Mouse (Mus musculus) CH12.LX (cell line): ENCODE results near the gene Olfml3. TPM values are rescaled to one million over a fixed set of nuclear protein-coding genes. Genes with fewer than 3 reads are reported as not detected.

Source experiments
- DNase-seq: peaks from one replicate; pipeline ENCODE4 v3.0.0-alpha.2; 2013; ENCODE audit errors: extremely low read depth
- H3K27ac ChIP-seq: 2 replicates; pipeline ENCODE4 v1.5.1; 2012; ENCODE audit warnings: low read depth, mild to moderate bottlenecking, control low read depth, moderate library complexity; ENCODE audit not compliant: insufficient read depth
- H3K27me3 ChIP-seq: replicated peaks from 2 replicates; pipeline ENCODE3; 2012; ENCODE audit warnings: inconsistent platforms
- H3K36me3 ChIP-seq, 2 experiments: replicated peaks in 1 of 2; 2 replicates each; pipeline versions ENCODE3 to v1.6.1; 2012; ENCODE audit warnings: inconsistent platforms in 1 of 2, low read length in 1 of 2, mild to moderate bottlenecking in 1 of 2, mixed read lengths in 1 of 2, moderate library complexity in 1 of 2; ENCODE audit not compliant: control insufficient read depth in 1 of 2, insufficient read depth in 1 of 2
- H3K4me1 ChIP-seq, 2 experiments: 2 replicates each; pipeline ENCODE4 v1.6.1; 2012; ENCODE audit warnings: inconsistent platforms in 1 of 2, moderate library complexity in 1 of 2; ENCODE audit not compliant: insufficient read depth in 2 of 2, control insufficient read depth in 1 of 2
- H3K4me2 ChIP-seq: 2 replicates; pipeline ENCODE4 v1.6.1; 2012; ENCODE audit warnings: low read depth, mild to moderate bottlenecking, control low read depth; ENCODE audit not compliant: poor library complexity, insufficient read depth, severe bottlenecking
- H3K4me3 ChIP-seq, 3 experiments: fragments of 150-350 bp in 1 of 3; sonication (generic) in 1 of 3; replicated peaks in 1 of 3; 2 replicates each; pipeline versions ENCODE3 to v1.5.1; 2011 to 2012; ENCODE audit warnings: low read depth in 2 of 3, low read length in 2 of 3, mild to moderate bottlenecking in 2 of 3, moderate library complexity in 2 of 3, control low read depth in 1 of 3, improper control_type of control experiment in 1 of 3, inconsistent platforms in 1 of 3, mixed read lengths in 1 of 3; ENCODE audit not compliant: poor library complexity in 1 of 3
- H3K79me2 ChIP-seq: replicated peaks from 2 replicates; pipeline ENCODE4 v1.6.1; 2012; ENCODE audit warnings: mild to moderate bottlenecking, moderate library complexity; ENCODE audit not compliant: control insufficient read depth, poor library complexity, insufficient read depth, severe bottlenecking; ENCODE audit errors: extremely low read depth
- H3K9ac ChIP-seq: 2 replicates; pipeline ENCODE4 v1.6.1; 2012; ENCODE audit warnings: low read depth, mild to moderate bottlenecking, control low read depth, moderate library complexity; ENCODE audit not compliant: insufficient read depth
- H3K9me3 ChIP-seq: replicated peaks from 2 replicates; pipeline ENCODE3; 2012; ENCODE audit warnings: low read length, inconsistent platforms, mixed read lengths
- BHLHE40 ChIP-seq: IDR thresholded peaks from 2 replicates; pipeline ENCODE4 v1.6.1; 2011; ENCODE audit warnings: mild to moderate bottlenecking, low read depth, low read length, improper control_type of control experiment
- CHD2 ChIP-seq: IDR thresholded peaks from 2 replicates; pipeline ENCODE4 v1.6.1; 2011; ENCODE audit warnings: low read length, improper control_type of control experiment
- MAZ ChIP-seq: IDR thresholded peaks from 2 replicates; pipeline ENCODE4 v1.6.1; 2012; ENCODE audit warnings: low read depth, mild to moderate bottlenecking, inconsistent platforms, low read length, improper control_type of control experiment, moderate library complexity
- MEF2A ChIP-seq: IDR thresholded peaks from 2 replicates; pipeline ENCODE4 v1.6.1; 2014; ENCODE audit warnings: low read depth, mild to moderate bottlenecking, inconsistent platforms, low read length, improper control_type of control experiment, borderline replicate concordance
- MXI1 ChIP-seq: IDR thresholded peaks from 2 replicates; pipeline ENCODE4 v1.6.1; 2011; ENCODE audit warnings: mild to moderate bottlenecking, low read depth, low read length, improper control_type of control experiment
- MYC ChIP-seq: IDR thresholded peaks from 2 replicates; pipeline ENCODE4 v1.6.1; 2011; ENCODE audit warnings: low read depth, mild to moderate bottlenecking, improper control_type of control experiment, low read length
- SIN3A ChIP-seq: IDR thresholded peaks from 2 replicates; pipeline ENCODE4 v1.6.1; 2012; ENCODE audit warnings: low read length, improper control_type of control experiment, inconsistent platforms
- TBP ChIP-seq: conservative IDR thresholded peaks from 2 replicates; pipeline ENCODE4 v1.6.1; 2011; ENCODE audit warnings: low read depth, low read length, improper control_type of control experiment
- ZC3H11A ChIP-seq: IDR thresholded peaks from 2 replicates; pipeline ENCODE4 v1.6.1; 2012; ENCODE audit warnings: low read depth, mild to moderate bottlenecking, inconsistent platforms, low read length, improper control_type of control experiment
- ZNF384 ChIP-seq: IDR thresholded peaks from 2 replicates; pipeline ENCODE4 v1.6.1; 2012; ENCODE audit warnings: low read depth, low read length, improper control_type of control experiment, inconsistent platforms
- dilution Hi-C: fragments of 300-500 bp; cut with MboI; formaldehyde crosslinking; loops from 2 replicates; pipeline ENCODE4 v1.14.3; 2020; ENCODE audit warnings: low sequenced_read_pairs; ENCODE audit not compliant: extremely low pct_unique_long_range_greater_than_20kb, extremely low pct_ligation_motif_present
- in situ Hi-C: fragments of 300-500 bp; cut with MboI; formaldehyde crosslinking; loops from 3 replicates; pipeline ENCODE4 v1.14.3; 2019; ENCODE audit warnings: low sequenced_read_pairs, low pct_ligation_motif_present, low pct_unique_long_range_greater_than_20kb, mixed read lengths
- polyA plus RNA-seq: library from polyadenylated mRNA; unstranded; fragments of >175 nt; gene quantifications from 2 replicates; pipeline ENCODE4 v1.2.1, GENCODE M21; 2012; ENCODE audit warnings: low read depth; ENCODE audit not compliant: insufficient read length
- total RNA-seq, 2 experiments: library from RNA; depleted of rRNA; stranded (reverse); fragments of 300-350 nt in 1 of 2; fragments of >200 nt in 1 of 2; gene quantifications; 2 replicates each; pipeline ENCODE4 v1.2.3; 2012 to 2014

Olfml3 gene
- total and polyA plus RNA-seq, 3 experiments: 14.0 to 33.3 (median 19.7) TPM

DNA sequence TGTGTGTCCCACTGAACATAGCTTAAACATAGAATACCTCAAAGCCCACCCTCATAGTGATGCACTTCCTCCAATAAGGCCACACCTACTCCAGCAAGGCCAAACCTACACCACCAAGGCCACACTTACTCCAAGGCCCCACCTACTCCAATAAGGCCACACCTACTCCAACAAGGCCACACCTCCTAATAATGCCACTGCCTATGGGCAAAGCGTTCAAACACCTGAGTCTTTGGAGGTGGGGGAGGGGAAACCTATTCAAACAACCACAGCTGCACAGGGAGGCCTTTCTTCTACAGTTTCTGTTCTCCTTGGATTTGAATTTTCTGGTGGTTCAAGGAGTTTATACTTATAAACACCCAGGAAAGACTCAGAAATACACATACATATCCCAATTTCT is 48.8 kb downstream of the Olfml3 start:
- H3K9me3 ChIP-seq: no peaks in the 10 kb centered on the region
- H3K27ac ChIP-seq: no peak overlapping the region
- TF ChIP-seq CHD2 (peak; percentile 53; the same call in 1 of the 2 replicates), ZNF384 (no peak)
- no peaks in the 10 kb centered on the region for H3K79me2 ChIP-seq
- in situ Hi-C loops (no loop called here), dilution Hi-C loops (no loop called here)
- no peaks in the 10 kb centered on the region for H3K27me3 ChIP-seq
- peaks cover 7 to 30% of the 10 kb centered on the region in 2 experiments for H3K4me1 ChIP-seq
- peak; percentile 72 for DNase-seq
- H3K36me3 ChIP-seq: no peaks in the 10 kb centered on the region
- H3K9ac ChIP-seq: no peak overlapping the region
- no peak overlapping the region for H3K4me3 ChIP-seq
- no peak overlapping the region for H3K4me2 ChIP-seq

GRCm38 (mm10) chr3:103683966-103684319 is 53.9 kb downstream of the Olfml3 start:
- no peak overlapping the region for H3K27ac ChIP-seq
- H3K27me3 ChIP-seq: no peaks in the 10 kb centered on the region
- no peaks in the 10 kb centered on the region for H3K79me2 ChIP-seq
- peaks cover 10 to 27% of the 10 kb centered on the region in 2 experiments for H3K4me1 ChIP-seq
- H3K4me3 ChIP-seq: no peak overlapping the region
- no peak overlapping the region for H3K9ac ChIP-seq
- peaks cover 5% of the 10 kb centered on the region for H3K9me3 ChIP-seq
- in situ Hi-C loops: no loop called here
- TF ChIP-seq SIN3A (no peak), MXI1 (no peak), MYC (no peak), MEF2A (no peak), BHLHE40 (no peak), MAZ (no peak), TBP (no peak)
- TF ChIP-seq, all 38 proteins: peak for 0
- Histone ChIP-seq H3K4me2 (no peak overlapping the region), H3K36me3 (no peaks in the 10 kb centered on the region)
- DNase-seq: no peak
- dilution Hi-C loops: no loop called here

- in situ Hi-C loops: no loop called here
- H3K9ac ChIP-seq: no peak overlapping the region
- no peaks in the 10 kb centered on the region for H3K36me3 ChIP-seq
- no peak for TF ChIP-seq MEF2A
- no peak for TF ChIP-seq ZC3H11A
- H3K27ac ChIP-seq: no peak overlapping the region
- H3K9me3 ChIP-seq: peaks cover 5% of the 10 kb centered on the region
- no peak overlapping the region for H3K4me3 ChIP-seq
- no peak overlapping the region for H3K4me2 ChIP-seq
- H3K27me3 ChIP-seq: no peaks in the 10 kb centered on the region
- peak; percentile 25 for DNase-seq
- no peaks in the 10 kb centered on the region for H3K79me2 ChIP-seq
- H3K4me1 ChIP-seq: peaks cover 8 to 24% of the 10 kb centered on the region in 2 experiments
- dilution Hi-C loops: no loop called here
Measured at GRCm38 (mm10) chr3:103683234-103683965, 54.4 kb downstream of the Olfml3 start.
